Mouse (Mus musculus) layer of hippocampus, adult 2 months (tissue): ENCODE measurements at regions not wholly inside any gene's neighbourhood (a gene's known extent, or its start where the extent isn't known, plus 50 kb on each side); places are given as distances from the start of the nearest gene placed in this dataset.

Experiments used
- DNase-seq, 2 experiments: peaks; one replicate each; pipeline ENCODE4 v3.0.0; 2022; ENCODE audit warnings: low spot score in 2 of 2
- H3K27ac ChIP-seq: fragments of 200-600 bp; 2 replicates; pipeline ENCODE4 v1.8.1; 2022
- H3K4me3 ChIP-seq: fragments of 200-600 bp; 2 replicates; pipeline ENCODE4 v1.8.1; 2022; ENCODE audit warnings: mild to moderate bottlenecking
- CTCF ChIP-seq: fragments of 200-600 bp; conservative IDR thresholded peaks from 2 replicates; pipeline ENCODE4 v1.8.1; 2022; ENCODE audit warnings: antibody characterized with exemption, mild to moderate bottlenecking, moderate library complexity

DNA sequence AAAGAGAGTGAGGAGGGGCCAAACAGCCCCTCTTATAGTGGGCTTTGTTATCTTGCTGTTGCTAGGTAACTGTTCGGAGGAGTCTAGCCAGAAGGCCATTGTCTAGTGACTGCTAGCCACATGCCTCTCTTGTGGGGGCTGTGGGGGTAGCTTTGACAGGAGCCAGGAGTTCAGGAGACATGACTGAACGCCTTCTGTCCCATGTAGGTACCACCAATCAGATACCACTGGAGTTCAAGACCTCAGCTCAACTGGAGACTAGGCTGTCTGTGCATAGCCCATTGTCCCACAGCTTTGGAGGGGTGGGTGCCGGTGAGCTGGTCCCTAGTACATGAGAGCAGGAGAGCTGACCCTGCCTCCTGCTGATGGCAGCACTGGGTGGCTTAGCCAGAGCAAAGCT is 82.4 kb upstream of the Unc93a2 start:
- no peak for TF ChIP-seq CTCF
- no peak overlapping the region for H3K27ac ChIP-seq
- H3K4me3 ChIP-seq: no peak overlapping the region
- DNase-seq: no peak

DNA sequence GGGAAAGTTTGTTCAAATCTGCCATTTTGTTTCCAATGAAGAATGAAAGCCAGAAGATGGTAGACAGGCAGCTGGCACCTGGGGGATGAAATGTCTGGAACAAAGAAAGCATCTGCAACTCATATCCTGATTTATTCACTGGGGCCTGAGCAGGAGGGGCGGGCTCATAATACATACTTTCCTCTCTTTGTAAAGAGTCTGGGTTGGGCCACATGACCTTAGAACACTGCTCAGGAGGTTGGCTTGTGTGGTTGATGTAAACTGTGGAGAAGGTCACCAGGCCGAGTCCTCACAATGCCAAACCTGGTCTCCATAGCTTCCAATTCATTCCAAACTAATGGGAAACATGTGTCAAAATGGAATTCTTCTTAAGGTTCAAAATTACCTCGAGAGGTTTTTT is 79.6 kb upstream of the Unc93a2 start:
- Histone ChIP-seq H3K4me3 (no peak overlapping the region), H3K27ac (no peak overlapping the region)
- DNase-seq: no peak
- TF ChIP-seq CTCF: no peak

DNA sequence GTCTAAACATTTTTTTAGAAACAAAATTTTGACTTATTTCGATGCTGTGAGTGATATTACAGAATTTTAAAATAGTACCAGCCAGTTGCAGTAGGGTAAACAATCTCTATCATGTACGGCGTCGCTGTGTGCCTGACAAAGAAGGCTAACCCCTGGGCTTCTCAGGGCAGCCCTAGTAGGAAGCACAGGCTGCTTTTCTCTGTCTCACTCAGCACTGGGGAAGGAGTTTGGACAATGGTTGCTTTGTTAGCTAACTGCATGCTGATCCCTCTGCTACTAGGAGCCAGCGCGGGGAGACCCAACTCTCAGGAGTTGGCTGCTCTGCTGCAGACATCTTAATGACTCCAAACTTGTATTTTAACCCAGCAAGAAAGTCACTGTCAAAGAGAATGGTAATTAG is 75.9 kb upstream of the Unc93a2 start:
- Histone ChIP-seq H3K27ac (no peak overlapping the region), H3K4me3 (no peak overlapping the region)
- no peak for TF ChIP-seq CTCF
- no peak for DNase-seq

DNA sequence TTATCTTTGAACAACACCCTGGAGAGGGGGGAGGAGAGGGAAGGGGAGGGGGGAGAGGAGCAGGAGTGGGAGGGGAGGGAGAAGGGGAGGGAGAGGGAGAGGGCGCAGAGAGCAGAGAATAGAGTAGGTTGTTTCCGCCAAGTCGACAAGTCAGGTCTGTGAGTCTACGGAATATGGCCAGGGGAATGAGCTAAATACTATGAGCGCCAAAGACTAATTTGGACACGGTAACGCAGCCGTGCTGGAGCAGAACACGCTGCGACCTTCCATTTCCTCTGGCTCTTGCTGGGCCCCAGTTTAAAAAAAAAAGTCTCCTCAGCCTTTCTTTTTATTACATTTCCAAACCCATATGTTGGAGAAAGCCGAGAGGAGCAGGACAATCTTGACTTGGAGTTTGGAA is 71.7 kb upstream of the Unc93a2 start:
- no peak for DNase-seq
- Histone ChIP-seq H3K4me3 (no peak overlapping the region), H3K27ac (no peak overlapping the region)
- TF ChIP-seq CTCF: no peak

DNA sequence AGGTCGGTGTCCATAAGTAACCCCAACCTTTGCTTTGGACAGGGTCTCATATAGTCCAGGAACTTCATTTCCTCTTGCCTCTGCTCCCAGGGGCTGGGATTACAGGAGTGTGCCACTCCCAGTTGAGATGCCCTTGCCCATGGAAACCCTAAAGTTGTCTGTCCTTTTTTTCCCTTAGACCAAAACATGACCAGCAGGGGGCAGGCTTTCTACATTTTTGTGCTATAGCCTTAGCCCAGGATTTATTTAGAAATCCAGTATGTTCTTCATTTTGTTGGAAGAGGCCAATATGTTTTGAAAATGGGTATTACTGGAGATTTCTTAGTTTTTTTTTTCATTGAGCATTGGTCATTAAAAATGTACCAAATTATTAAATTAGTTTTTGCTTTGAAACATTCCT is 58.6 kb upstream of the Unc93a2 start:
- DNase-seq: peak; percentile 40 to 82
- no peak overlapping the region for H3K4me3 ChIP-seq
- H3K27ac ChIP-seq: no peak overlapping the region
- peak; percentile 80 for TF ChIP-seq CTCF

DNA sequence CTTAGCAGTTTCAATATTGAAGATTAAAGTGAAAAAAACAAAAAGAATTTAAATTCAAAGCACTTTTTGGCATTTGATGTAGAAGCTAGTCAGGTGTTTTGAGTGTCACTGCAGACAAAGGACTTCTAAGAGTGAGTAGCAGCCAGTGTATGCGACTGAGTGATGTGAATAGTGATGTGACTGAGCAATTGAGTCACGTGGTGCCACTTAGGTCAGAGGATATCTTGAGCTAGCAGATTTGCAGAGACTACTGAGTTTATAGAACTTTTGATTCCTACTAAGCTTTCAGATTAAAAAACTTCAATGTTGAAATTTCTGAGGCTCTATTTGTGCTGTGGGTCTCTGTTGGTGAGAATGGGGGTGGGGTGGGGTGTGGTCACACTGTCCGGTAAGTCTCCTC is 49.8 kb upstream of the Unc93a2 start:
- DNase-seq: no peak
- TF ChIP-seq CTCF: no peak
- Histone ChIP-seq H3K4me3 (no peak overlapping the region), H3K27ac (no peak overlapping the region)
